Mouse (Mus musculus): ENCODE measurements around the gene Cacnb4. TPM values are rescaled to one million over a fixed set of nuclear protein-coding genes. Genes with fewer than 3 reads are reported as not detected.
A peak's percentile ranks its signal among the peaks of the same experiment; 100 is the strongest.

The Cacnb4 gene
- total and polyA plus RNA-seq, 3 experiments = not detected

GRCm38 (mm10) chr2:52424248-52424728, 252.3 kb downstream of the Cacnb4 start:
- DNase-seq (ENCODE audit: low read depth, low spot score) = peak; percentile 60
- Histone ChIP-seq H3K36me3 (ENCODE audit: control insufficient read depth in 1 of 2, insufficient read depth in 2 of 2, low read length in 2 of 2) (peaks cover 0 to 9% of the 10 kb centered on the region in 2 experiments; a peak in 2 of 4 replicates), H3K27me3 (ENCODE audit: control insufficient read depth in 1 of 2, insufficient read depth in 2 of 2, low read length in 2 of 2) (peaks cover 0 to 4% of the 10 kb centered on the region in 2 experiments; a peak in 2 of 4 replicates), H3K9me3 (replicated peaks; ENCODE audit: insufficient read depth, low read length) (no peaks in the 10 kb centered on the region), H3K4me1 (ENCODE audit: control insufficient read depth in 1 of 2, insufficient read depth in 2 of 2, low read length in 2 of 2) (peaks cover 0 to 8% of the 10 kb centered on the region in 2 experiments; a peak in 3 of 4 replicates), H3K4me3 (ENCODE audit: control insufficient read depth in 1 of 2, insufficient read depth in 1 of 2, low read depth in 2 of 2, low read length in 2 of 2) (peak overlapping the region; percentile 96 to 98), H3K9ac (ENCODE audit: control insufficient read depth, low read depth, low read length, poor library complexity, severe bottlenecking) (peak overlapping the region; percentile 82), H3K27ac (ENCODE audit: control insufficient read depth, low read depth, low read length) (no peak overlapping the region; the same call in 1 of the 2 replicates), H3K79me2 (ENCODE audit: control insufficient read depth, insufficient read depth, low read length, poor library complexity) (peaks cover 49% of the 10 kb centered on the region)
- TF ChIP-seq MEF2A (IDR thresholded peaks at IDR 0.05; ENCODE audit: extremely low read depth, insufficient replicate concordance, low read depth, low read length, poor library complexity, severe bottlenecking) (no peak), MAZ (IDR thresholded peaks at IDR 0.05; ENCODE audit: low read depth, low read length) (0 out of 2 replicates have a peak, but pooled peaks have one; percentile 9)

GRCm38 (mm10) chr2:52423611-52424247, 252.9 kb downstream of the Cacnb4 start:
- no peak overlapping the region for H3K27ac ChIP-seq (ENCODE audit: control insufficient read depth, low read depth, low read length)

GRCm38 (mm10) chr2:52422871-52423610, 253.6 kb downstream of the Cacnb4 start:
- Histone ChIP-seq H3K27ac (ENCODE audit: control insufficient read depth, low read depth, low read length) (no peak overlapping the region), H3K27me3 (ENCODE audit: control insufficient read depth in 1 of 2, insufficient read depth in 2 of 2, low read length in 2 of 2) (peaks cover 0 to 4% of the 10 kb centered on the region in 2 experiments; a peak in 2 of 4 replicates), H3K79me2 (ENCODE audit: control insufficient read depth, insufficient read depth, low read length, poor library complexity) (peaks cover 57% of the 10 kb centered on the region), H3K4me1 (ENCODE audit: control insufficient read depth in 1 of 2, insufficient read depth in 2 of 2, low read length in 2 of 2) (peaks cover 0 to 8% of the 10 kb centered on the region in 2 experiments; a peak in 3 of 4 replicates), H3K9me3 (replicated peaks; ENCODE audit: insufficient read depth, low read length) (no peaks in the 10 kb centered on the region), H3K4me3 (ENCODE audit: control insufficient read depth in 1 of 2, insufficient read depth in 1 of 2, low read depth in 2 of 2, low read length in 2 of 2) (peak overlapping the region; percentile 96 to 98), H3K36me3 (ENCODE audit: control insufficient read depth in 1 of 2, insufficient read depth in 2 of 2, low read length in 2 of 2) (peaks cover 0 to 9% of the 10 kb centered on the region in 2 experiments; a peak in 2 of 4 replicates), H3K9ac (ENCODE audit: control insufficient read depth, low read depth, low read length, poor library complexity, severe bottlenecking) (peak overlapping the region; percentile 82)
- TF ChIP-seq MAZ (IDR thresholded peaks at IDR 0.05; ENCODE audit: low read depth, low read length) (no peak), HCFC1 (IDR thresholded peaks at IDR 0.05; ENCODE audit: low read depth, low read length) (no peak), ETS1 (IDR thresholded peaks at IDR 0.05; ENCODE audit: low read depth, low read length) (no peak), USF2 (IDR thresholded peaks at IDR 0.05; ENCODE audit: borderline replicate concordance in 1 of 2, insufficient read depth in 1 of 2, low read depth in 1 of 2, low read length in 2 of 2) (no peak), ELF1 (IDR thresholded peaks at IDR 0.05; ENCODE audit: low read depth, low read length) (no peak), MYB (IDR thresholded peaks at IDR 0.05; ENCODE audit: low read depth, low read length) (no peak), BHLHE40 (IDR thresholded peaks at IDR 0.05; ENCODE audit: borderline replicate concordance, low read depth, low read length) (no peak), MAFK (IDR thresholded peaks at IDR 0.05; ENCODE audit: borderline replicate concordance, low read depth, low read length) (no peak), POLR2A (IDR thresholded peaks at IDR 0.05; ENCODE audit: control insufficient read depth in 1 of 2, insufficient read depth in 1 of 2, low read depth in 1 of 2, low read length in 2 of 2, poor library complexity in 1 of 2) (no peak), USF1 (IDR thresholded peaks at IDR 0.05; ENCODE audit: low read depth, low read length) (no peak), TAL1 (IDR thresholded peaks at IDR 0.05; ENCODE audit: low read length) (no peak)
- DNase-seq (ENCODE audit: low read depth, low spot score) = no peak

More at GRCm38 (mm10) chr2:52423611-52424247, 252.9 kb downstream of the Cacnb4 start:
- Histone ChIP-seq H3K4me3 (ENCODE audit: control insufficient read depth in 1 of 2, insufficient read depth in 1 of 2, low read depth in 2 of 2, low read length in 2 of 2) (peak overlapping the region; percentile 96 to 98), H3K4me1 (ENCODE audit: control insufficient read depth in 1 of 2, insufficient read depth in 2 of 2, low read length in 2 of 2) (peaks cover 0 to 8% of the 10 kb centered on the region in 2 experiments; a peak in 3 of 4 replicates), H3K27me3 (ENCODE audit: control insufficient read depth in 1 of 2, insufficient read depth in 2 of 2, low read length in 2 of 2) (peaks cover 0 to 4% of the 10 kb centered on the region in 2 experiments; a peak in 2 of 4 replicates), H3K36me3 (ENCODE audit: control insufficient read depth in 1 of 2, insufficient read depth in 2 of 2, low read length in 2 of 2) (peaks cover 0 to 9% of the 10 kb centered on the region in 2 experiments; a peak in 2 of 4 replicates), H3K9ac (ENCODE audit: control insufficient read depth, low read depth, low read length, poor library complexity, severe bottlenecking) (peak overlapping the region; percentile 82), H3K79me2 (ENCODE audit: control insufficient read depth, insufficient read depth, low read length, poor library complexity) (peaks cover 54% of the 10 kb centered on the region), H3K9me3 (replicated peaks; ENCODE audit: insufficient read depth, low read length) (no peaks in the 10 kb centered on the region)
- peak; percentile 46 for DNase-seq (ENCODE audit: low read depth, low spot score)
- TF ChIP-seq MAZ (IDR thresholded peaks at IDR 0.05; ENCODE audit: low read depth, low read length) = 0 out of 2 replicates have a peak, but pooled peaks have one; percentile 1
- TF ChIP-seq CHD1 (IDR thresholded peaks at IDR 0.05; ENCODE audit: low read depth, low read length) = no peak
- TF ChIP-seq POLR2AphosphoS2 (IDR thresholded peaks at IDR 0.05; ENCODE audit: low read length) = no peak
- no peak for TF ChIP-seq CTCF (IDR thresholded peaks at IDR 0.05 in 2 of 3, conservative IDR thresholded peaks at IDR 0.05 in 1 of 3; ENCODE audit: control insufficient read depth in 1 of 3, insufficient read depth in 1 of 3, low read depth in 2 of 3, low read length in 3 of 3, poor library complexity in 1 of 3, severe bottlenecking in 1 of 3)
- TF ChIP-seq MYB (IDR thresholded peaks at IDR 0.05; ENCODE audit: low read depth, low read length) = no peak
- no peak for TF ChIP-seq USF2 (IDR thresholded peaks at IDR 0.05; ENCODE audit: borderline replicate concordance in 1 of 2, insufficient read depth in 1 of 2, low read depth in 1 of 2, low read length in 2 of 2)
- TF ChIP-seq ETS1 (IDR thresholded peaks at IDR 0.05; ENCODE audit: low read depth, low read length) = no peak
- no peak for TF ChIP-seq BHLHE40 (IDR thresholded peaks at IDR 0.05; ENCODE audit: borderline replicate concordance, low read depth, low read length)
- TF ChIP-seq USF1 (IDR thresholded peaks at IDR 0.05; ENCODE audit: low read depth, low read length) = no peak

All from MEL (cell line).